Mouse (Mus musculus) forebrain, embryonic 10.5 days (tissue): Measurements from ENCODE around the gene Gm15128. TPM values are rescaled to one million over a fixed set of nuclear protein-coding genes. Genes with fewer than 3 reads are reported as not detected.
"Not testable (repeated sequence)": the region's sequence is repeated elsewhere in the genome, so short reads cannot be mapped to it uniquely, and the experiment has no call there.

ENCODE experiments used
- DNase-seq: peaks from one replicate; pipeline ENCODE4 v3.0.0-alpha.2; 2017; ENCODE audit warnings: low spot score; ENCODE audit errors: extremely low spot score
- H3K27ac ChIP-seq: fragments of 300-500 bp; sonication (generic); 2 replicates; pipeline ENCODE4 v1.5.1; 2016; ENCODE audit warnings: mild to moderate bottlenecking
- H3K27me3 ChIP-seq: fragments of 300-500 bp; sonication (generic); 2 replicates; pipeline ENCODE4 v1.6.1; 2016; ENCODE audit warnings: mild to moderate bottlenecking; ENCODE audit not compliant: poor library complexity, severe bottlenecking
- H3K36me3 ChIP-seq: fragments of 300-500 bp; sonication (generic); replicated peaks from 2 replicates; pipeline ENCODE4 v1.6.1; 2016; ENCODE audit warnings: mild to moderate bottlenecking, moderate library complexity
- H3K4me1 ChIP-seq: fragments of 300-500 bp; sonication (generic); 2 replicates; pipeline ENCODE4 v1.6.1; 2016
- H3K4me3 ChIP-seq: fragments of 300-500 bp; sonication (generic); 2 replicates; pipeline ENCODE4 v1.5.1; 2016; ENCODE audit warnings: mild to moderate bottlenecking, moderate library complexity
- H3K9me3 ChIP-seq: fragments of 300-500 bp; sonication (generic); 2 replicates; pipeline ENCODE4 v1.6.1; 2016; ENCODE audit warnings: mild to moderate bottlenecking, moderate library complexity
- WGBS: fragments of 180-500 bp; shearing (Covaris S2); methylation state at CpG from one replicate; pipeline ENCODE4 v1.1.7; 2016; 5-methylcytosine and 5-hydroxymethylcytosine counted together
- polyA plus RNA-seq: library from polyadenylated mRNA; unstranded; fragments of >200 nt; fragmentation: Nextera tagmentation; extraction: Ambion mirVana; gene quantifications from 2 replicates; pipeline ENCODE4 v1.2.1, GENCODE M21; 2016

The Gm15128 gene
- not detected in 2 replicates for polyA plus RNA-seq

DNA sequence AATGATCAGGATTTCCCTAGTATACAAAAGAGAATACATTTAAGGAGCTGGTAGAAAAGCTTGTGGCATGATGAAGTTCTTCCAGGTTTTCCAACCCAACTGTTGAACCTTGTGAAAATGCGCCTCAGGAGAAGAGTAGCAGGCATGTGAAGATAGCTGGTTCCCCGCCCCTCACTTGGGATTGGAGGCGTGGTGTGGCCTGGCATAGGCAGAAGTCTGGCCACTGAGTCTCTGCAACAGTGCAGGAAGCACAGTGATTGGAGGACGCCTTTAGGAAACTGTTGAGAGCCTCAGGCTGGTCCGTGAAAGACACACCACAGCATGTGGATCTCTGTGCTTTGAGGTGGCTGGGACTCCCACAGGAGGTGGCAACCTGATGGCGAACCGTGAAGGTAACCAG, at the start of gene Gm15128:
Gm15128 (plus strand) TSS at position 301 of the 400 bp plus-strand sequence.
- H3K9me3 ChIP-seq, result peaks cover 13% of the 10 kb centered on the region; the same call in 1 of the 2 replicates
- not testable (repeated sequence) for H3K27ac ChIP-seq, H3K4me3 ChIP-seq, H3K4me1 ChIP-seq, DNase-seq, H3K27me3 ChIP-seq, H3K36me3 ChIP-seq
- WGBS, result 78% methylated on average over 7 of the region's 7 CpGs

Other genes with a start within 250 kb of the Gm15128 start
- gene Lrch2, start 211.9 kb upstream of the Gm15128 start, polyA plus RNA-seq, result 5.5 and 5.7 TPM in 2 replicates
- not detected in 2 replicates for gene Gm15080, start 227.0 kb downstream of the Gm15128 start, polyA plus RNA-seq